Mouse (Mus musculus): ENCODE results near the gene Rhog. TPM values are rescaled to one million over a fixed set of nuclear protein-coding genes. Genes with fewer than 3 reads are reported as not detected.

Rhog gene
- polyA plus RNA-seq, 1 experiment = 62.6 TPM

DNA sequence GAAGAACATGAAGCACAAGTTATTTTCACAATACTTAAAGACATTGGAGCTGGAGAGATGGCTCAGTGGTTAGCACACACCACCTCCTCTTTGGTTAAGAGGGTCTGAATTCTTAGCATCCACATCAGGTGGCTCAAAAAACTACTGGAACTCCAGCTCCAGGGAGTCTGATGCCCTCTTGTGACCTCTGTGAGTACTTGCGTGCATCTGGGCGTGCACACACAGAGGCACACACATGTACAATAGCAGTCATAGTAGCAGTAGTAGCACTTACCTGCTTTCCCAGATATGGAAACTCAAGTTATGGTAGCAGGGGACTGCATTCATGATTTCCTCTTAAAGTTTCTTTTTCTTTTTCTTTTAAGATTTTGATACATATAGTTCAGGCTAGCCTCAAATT, 7.2 kb upstream of the Rhog start:
- no peak for TF ChIP-seq MYOG (IDR thresholded peaks at IDR 0.05; ENCODE audit: control insufficient read depth in 1 of 3, insufficient read depth in 1 of 3, insufficient read length in 2 of 3, low read depth in 2 of 3)
- no peak for TF ChIP-seq MYOD1 (IDR thresholded peaks at IDR 0.05; ENCODE audit: control insufficient read depth in 1 of 3, insufficient read length in 2 of 3, low read depth in 2 of 3)
- TF ChIP-seq CEBPB (IDR thresholded peaks at IDR 0.05; ENCODE audit: insufficient read depth, poor library complexity, severe bottlenecking) = no peak
- no peak for TF ChIP-seq REST (IDR thresholded peaks at IDR 0.05; ENCODE audit: insufficient read depth, insufficient read length)
- TF ChIP-seq TCF3 (IDR thresholded peaks at IDR 0.05; ENCODE audit: insufficient read length, low read depth) = no peak
- TF ChIP-seq SRF (IDR thresholded peaks at IDR 0.05; ENCODE audit: control insufficient read depth, insufficient read length, low read depth) = no peak
- no peak for TF ChIP-seq MAX (IDR thresholded peaks at IDR 0.05; ENCODE audit: low read depth)
- TF ChIP-seq POLR2A (IDR thresholded peaks at IDR 0.05; ENCODE audit: insufficient read length, low read depth) = no peak
- TF ChIP-seq USF1 (IDR thresholded peaks at IDR 0.05; ENCODE audit: low read depth) = no peak
- H3K4me3 ChIP-seq = no peak overlapping the region
- no peak overlapping the region for H3K4me2 ChIP-seq (ENCODE audit: low read depth)
- H3K79me2 ChIP-seq (ENCODE audit: control insufficient read depth, insufficient read depth) = no peaks in the 10 kb centered on the region
- no peaks in the 10 kb centered on the region for H3K27me3 ChIP-seq (ENCODE audit: control insufficient read depth, insufficient read depth, insufficient read length)
- no peak overlapping the region for H3ac ChIP-seq (ENCODE audit: control insufficient read depth, insufficient read length)
- H3K36me3 ChIP-seq (ENCODE audit: control insufficient read depth, insufficient read depth) = no peaks in the 10 kb centered on the region

DNA sequence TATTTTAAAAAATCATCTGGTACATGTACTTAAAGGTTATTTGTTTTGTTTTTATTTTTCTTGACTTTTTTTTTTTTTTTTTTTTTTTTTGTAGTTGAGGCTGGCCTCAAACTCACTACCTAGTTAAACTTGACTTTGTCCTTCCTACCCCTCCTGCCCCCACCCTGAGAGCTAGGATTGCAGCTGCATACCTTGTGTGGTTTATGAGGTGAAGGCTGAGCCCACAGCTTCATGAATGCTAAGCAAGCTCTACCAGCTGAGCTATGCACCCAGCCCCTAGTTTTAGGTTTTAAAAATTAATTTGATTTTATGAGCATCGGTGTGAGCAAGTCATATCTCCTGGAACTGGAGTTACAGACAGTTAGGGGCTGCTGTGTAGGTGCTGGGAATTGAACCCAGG, 4.7 kb upstream of the Rhog start:
- Histone ChIP-seq H3ac (ENCODE audit: control insufficient read depth, insufficient read length) (no peak overlapping the region), H3K4me3 (no peak overlapping the region), H3K4me2 (ENCODE audit: low read depth) (no peak overlapping the region), H3K36me3 (ENCODE audit: control insufficient read depth, insufficient read depth) (no peaks in the 10 kb centered on the region), H3K27me3 (ENCODE audit: control insufficient read depth, insufficient read depth, insufficient read length) (no peaks in the 10 kb centered on the region), H3K79me2 (ENCODE audit: control insufficient read depth, insufficient read depth) (no peaks in the 10 kb centered on the region)
- TF ChIP-seq MAX (IDR thresholded peaks at IDR 0.05; ENCODE audit: low read depth) (no peak), CEBPB (IDR thresholded peaks at IDR 0.05; ENCODE audit: insufficient read depth, poor library complexity, severe bottlenecking) (no peak), POLR2A (IDR thresholded peaks at IDR 0.05; ENCODE audit: insufficient read length, low read depth) (no peak), TCF3 (IDR thresholded peaks at IDR 0.05; ENCODE audit: insufficient read length, low read depth) (no peak), POLR2AphosphoS2 (IDR thresholded peaks at IDR 0.05; ENCODE audit: insufficient read length, low read depth) (no peak), TCF12 (IDR thresholded peaks at IDR 0.05; ENCODE audit: insufficient read depth, poor library complexity, severe bottlenecking) (no peak), USF1 (IDR thresholded peaks at IDR 0.05; ENCODE audit: low read depth) (no peak), MYOG (IDR thresholded peaks at IDR 0.05; ENCODE audit: control insufficient read depth in 1 of 3, insufficient read depth in 1 of 3, insufficient read length in 2 of 3, low read depth in 2 of 3) (no peak), SRF (IDR thresholded peaks at IDR 0.05; ENCODE audit: control insufficient read depth, insufficient read length, low read depth) (no peak), MYOD1 (IDR thresholded peaks at IDR 0.05; ENCODE audit: control insufficient read depth in 1 of 3, insufficient read length in 2 of 3, low read depth in 2 of 3) (no peak)

DNA sequence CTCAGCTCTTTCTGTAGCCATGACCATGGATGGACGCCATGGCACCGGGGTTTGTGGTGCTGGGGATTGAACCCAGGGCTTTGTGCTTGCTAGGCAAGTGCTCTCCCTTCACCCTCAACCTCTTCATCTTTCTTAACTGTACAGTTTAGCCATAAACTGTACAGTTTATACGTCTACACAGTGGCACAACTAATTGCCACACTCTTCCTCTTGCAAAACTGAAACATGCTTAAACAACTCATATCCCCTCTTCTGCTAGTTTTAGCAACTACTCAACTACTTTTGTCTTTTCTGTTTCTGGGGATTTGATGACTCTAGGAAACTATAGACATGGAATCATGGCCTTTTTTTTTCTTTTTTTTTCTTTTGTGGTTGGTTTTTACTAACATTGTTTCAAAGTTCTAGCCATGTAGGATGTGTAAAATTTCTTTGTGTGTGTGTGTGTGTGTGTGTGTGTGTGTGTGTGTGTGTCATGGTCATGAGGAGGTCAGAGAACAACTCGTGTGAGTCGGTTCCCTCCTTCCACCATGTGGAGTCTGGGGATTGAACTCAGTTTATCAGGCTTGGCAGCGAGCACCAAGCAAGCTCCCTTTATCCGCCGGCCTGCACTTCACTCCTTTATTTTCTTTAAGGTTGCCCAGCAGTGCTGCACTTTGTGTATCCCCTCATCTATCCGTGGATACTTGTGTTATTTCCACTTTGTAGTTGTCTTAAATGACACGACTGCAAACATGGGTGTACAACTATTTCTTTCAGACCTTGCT, 4.0 kb upstream of the Rhog start:
- Histone ChIP-seq H3K4me2 (ENCODE audit: low read depth) (no peak overlapping the region), H3ac (ENCODE audit: control insufficient read depth, insufficient read length) (no peak overlapping the region), H3K79me2 (ENCODE audit: control insufficient read depth, insufficient read depth) (no peaks in the 10 kb centered on the region), H3K27me3 (ENCODE audit: control insufficient read depth, insufficient read depth, insufficient read length) (no peaks in the 10 kb centered on the region), H3K36me3 (ENCODE audit: control insufficient read depth, insufficient read depth) (no peaks in the 10 kb centered on the region), H3K4me3 (no peak overlapping the region)
- TF ChIP-seq SRF (IDR thresholded peaks at IDR 0.05; ENCODE audit: control insufficient read depth, insufficient read length, low read depth) = no peak
- no peak for TF ChIP-seq CEBPB (IDR thresholded peaks at IDR 0.05; ENCODE audit: insufficient read depth, poor library complexity, severe bottlenecking)
- no peak for TF ChIP-seq POLR2AphosphoS2 (IDR thresholded peaks at IDR 0.05; ENCODE audit: insufficient read length, low read depth)
- TF ChIP-seq POLR2A (IDR thresholded peaks at IDR 0.05; ENCODE audit: insufficient read length, low read depth) = no peak
- no peak for TF ChIP-seq MAX (IDR thresholded peaks at IDR 0.05; ENCODE audit: low read depth)

DNA sequence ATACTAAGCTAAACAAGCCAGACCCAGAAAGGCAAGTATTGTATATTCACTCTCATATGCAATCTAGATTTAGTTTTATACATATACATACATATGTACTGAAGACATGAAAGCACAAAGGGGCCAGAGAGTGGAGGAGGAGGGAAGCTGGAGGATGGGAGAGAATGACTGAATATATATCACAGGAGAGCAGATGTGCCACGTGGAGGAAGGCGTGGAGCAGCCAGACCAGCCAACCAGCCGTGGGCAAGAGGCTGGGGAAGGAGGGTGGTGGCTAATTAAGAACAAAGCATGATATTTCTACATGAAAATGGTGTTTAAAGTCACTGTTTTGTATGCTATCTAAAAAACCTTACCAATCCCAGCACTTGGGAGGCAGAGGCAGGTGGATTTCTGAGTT, 2.9 kb upstream of the Rhog start:
- TF ChIP-seq MAX (IDR thresholded peaks at IDR 0.05; ENCODE audit: low read depth) = no peak
- no peak for TF ChIP-seq POLR2AphosphoS2 (IDR thresholded peaks at IDR 0.05; ENCODE audit: insufficient read length, low read depth)
- TF ChIP-seq SRF (IDR thresholded peaks at IDR 0.05; ENCODE audit: control insufficient read depth, insufficient read length, low read depth) = no peak
- no peak for TF ChIP-seq CEBPB (IDR thresholded peaks at IDR 0.05; ENCODE audit: insufficient read depth, poor library complexity, severe bottlenecking)
- TF ChIP-seq E2F4 (IDR thresholded peaks at IDR 0.05; ENCODE audit: insufficient read depth) = no peak
- no peak for TF ChIP-seq POLR2A (IDR thresholded peaks at IDR 0.05; ENCODE audit: insufficient read length, low read depth)
- no peak for TF ChIP-seq REST (IDR thresholded peaks at IDR 0.05; ENCODE audit: insufficient read depth, insufficient read length)
- no peak for TF ChIP-seq MYOG (IDR thresholded peaks at IDR 0.05; ENCODE audit: control insufficient read depth in 1 of 3, insufficient read depth in 1 of 3, insufficient read length in 2 of 3, low read depth in 2 of 3)
- no peak for TF ChIP-seq MYOD1 (IDR thresholded peaks at IDR 0.05; ENCODE audit: control insufficient read depth in 1 of 3, insufficient read length in 2 of 3, low read depth in 2 of 3)
- TF ChIP-seq USF1 (IDR thresholded peaks at IDR 0.05; ENCODE audit: low read depth) = no peak
- no peak for TF ChIP-seq TCF3 (IDR thresholded peaks at IDR 0.05; ENCODE audit: insufficient read length, low read depth)
- TF ChIP-seq TCF12 (IDR thresholded peaks at IDR 0.05; ENCODE audit: insufficient read depth, poor library complexity, severe bottlenecking) = no peak
- Histone ChIP-seq H3K36me3 (ENCODE audit: control insufficient read depth, insufficient read depth) (no peaks in the 10 kb centered on the region), H3K79me2 (ENCODE audit: control insufficient read depth, insufficient read depth) (no peaks in the 10 kb centered on the region)

DNA sequence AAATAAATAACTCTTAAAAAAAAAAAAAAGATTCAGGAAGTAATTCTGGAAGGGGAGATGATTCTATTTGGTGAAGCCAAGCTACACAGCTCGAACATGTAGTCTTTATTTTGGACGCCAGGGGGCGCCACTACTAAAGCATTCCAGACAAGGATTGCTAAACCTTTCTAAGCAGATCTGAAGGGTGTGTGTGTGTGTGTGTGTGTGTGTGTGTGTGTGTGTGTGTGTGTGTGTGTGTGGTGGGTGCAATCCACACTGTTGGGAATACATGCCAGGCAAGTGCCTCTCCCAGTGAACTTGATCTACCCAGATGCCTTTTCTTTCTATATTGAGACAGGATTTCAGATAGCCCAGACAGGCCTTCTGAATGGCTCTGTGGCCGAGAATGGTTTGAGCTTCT, 2.3 kb upstream of the Rhog start:
- H3K27me3 ChIP-seq (ENCODE audit: control insufficient read depth, insufficient read depth, insufficient read length) = no peaks in the 10 kb centered on the region
- no peak overlapping the region for H3ac ChIP-seq (ENCODE audit: control insufficient read depth, insufficient read length)
- no peaks in the 10 kb centered on the region for H3K36me3 ChIP-seq (ENCODE audit: control insufficient read depth, insufficient read depth)
- H3K4me2 ChIP-seq (ENCODE audit: low read depth) = no peak overlapping the region
- TF ChIP-seq TCF3 (IDR thresholded peaks at IDR 0.05; ENCODE audit: insufficient read length, low read depth) = no peak
- TF ChIP-seq TCF12 (IDR thresholded peaks at IDR 0.05; ENCODE audit: insufficient read depth, poor library complexity, severe bottlenecking) = no peak
- TF ChIP-seq MYOG (IDR thresholded peaks at IDR 0.05; ENCODE audit: control insufficient read depth in 1 of 3, insufficient read depth in 1 of 3, insufficient read length in 2 of 3, low read depth in 2 of 3) = no peak
- no peak for TF ChIP-seq POLR2AphosphoS2 (IDR thresholded peaks at IDR 0.05; ENCODE audit: insufficient read length, low read depth)
- TF ChIP-seq MYOD1 (IDR thresholded peaks at IDR 0.05; ENCODE audit: control insufficient read depth in 1 of 3, insufficient read length in 2 of 3, low read depth in 2 of 3) = no peak
- no peak for TF ChIP-seq MAX (IDR thresholded peaks at IDR 0.05; ENCODE audit: low read depth)
- no peak for TF ChIP-seq SRF (IDR thresholded peaks at IDR 0.05; ENCODE audit: control insufficient read depth, insufficient read length, low read depth)
- no peak for TF ChIP-seq POLR2A (IDR thresholded peaks at IDR 0.05; ENCODE audit: insufficient read length, low read depth)
- no peak for TF ChIP-seq REST (IDR thresholded peaks at IDR 0.05; ENCODE audit: insufficient read depth, insufficient read length)
- TF ChIP-seq USF1 (IDR thresholded peaks at IDR 0.05; ENCODE audit: low read depth) = no peak
- no peak for TF ChIP-seq CEBPB (IDR thresholded peaks at IDR 0.05; ENCODE audit: insufficient read depth, poor library complexity, severe bottlenecking)
- TF ChIP-seq E2F4 (IDR thresholded peaks at IDR 0.05; ENCODE audit: insufficient read depth) = no peak
- H3K4me3 ChIP-seq = no peak overlapping the region
- no peaks in the 10 kb centered on the region for H3K79me2 ChIP-seq (ENCODE audit: control insufficient read depth, insufficient read depth)

More for the DNA sequence above, 2.9 kb upstream of the Rhog start:
- H3K4me2 ChIP-seq (ENCODE audit: low read depth) = no peak overlapping the region
- no peak overlapping the region for H3K4me3 ChIP-seq
- H3ac ChIP-seq (ENCODE audit: control insufficient read depth, insufficient read length) = no peak overlapping the region
- H3K27me3 ChIP-seq (ENCODE audit: control insufficient read depth, insufficient read depth, insufficient read length) = no peaks in the 10 kb centered on the region

Measured in myocyte (in vitro differentiated cells).